Comparison of ENCODE assay signal across 7 mouse cellular contexts in genomic region chr12:24952147-24952546, GRCm38 (mm10). TPM values are rescaled to one million over a fixed set of nuclear protein-coding genes. Genes with fewer than 3 reads are reported as not detected.
A peak's percentile ranks its signal among the peaks of the same experiment; 100 is the strongest.
DNase-seq lines count a peak whose midpoint lies in the region; ATAC-seq lines count a peak whose summit lies in the region.

No protein-coding gene starts in this region.

- ATAC-seq in CD4-positive, CD25-positive, alpha-beta regulatory T cell, adult 4 months: peak; percentile 54

- intact Hi-C loops in heart, postnatal 36 days (cut with DNase I): loop anchor here (1.0 kb wide), 2 partner anchors 235 to 242 kb away; no protein-coding TSS in a partner anchor

- peak; percentile 78 for DNase-seq in NIH3T3 (ENCODE audit: low read depth)
- peak; percentile 62 to 69 for DNase-seq in cerebellum, postnatal 36 days
- peak; percentile 54 to 76 for DNase-seq in heart, postnatal 36 days
- peak; percentile 64 to 86 for DNase-seq in kidney, postnatal 36 days
- peak; percentile 72 for DNase-seq in lung, postnatal 14 days
- peak; percentile 51 for DNase-seq in retina, postnatal 7 days (ENCODE audit: low read depth, low spot score)

RNA-seq across cellular contexts. Expression of gene Kidins220, which starts 22.6 kb away (rescaled TPM):
- polyA plus RNA-seq in CD4-positive, CD25-positive, alpha-beta regulatory T cell, adult 4 months (2017; shearing (Covaris generic)): 10 to 100 TPM; 14.1 to 19.3 TPM
- total RNA-seq in heart, postnatal 36 days (2021): 10 to 100 TPM; 74.1 to 77.0 TPM

Comparison
In these comparisons a context has a peak if more than half of its experiments do, and no peak if none do; other contexts are left out.
1. Peak in every context shown above with its lines: DNase-seq and ATAC-seq.